Mouse (Mus musculus) heart, adult 18-20 months (tissue): ENCODE results near the gene Edem2. TPM values are rescaled to one million over a fixed set of nuclear protein-coding genes. Genes with fewer than 3 reads are reported as not detected.
A peak's percentile ranks its signal among the peaks of the same experiment; 100 is the strongest.
"Not testable (repeated sequence)": the region's sequence is repeated elsewhere in the genome, so short reads cannot be mapped to it uniquely, and the experiment has no call there.

ENCODE experiments used
- DNase-seq, 2 experiments: peaks; one replicate each; pipeline ENCODE4 v3.0.0; 2021 to 2022; ENCODE audit warnings: mixed read lengths in 1 of 2
- total RNA-seq, 2 experiments: library from RNA; stranded (reverse); gene quantifications; 2 replicates each; pipeline ENCODE4 v1.2.3; 2021

Gene Edem2
- total RNA-seq, 2 experiments from 2014 or later: 5.0 to 8.2 TPM

DNA sequence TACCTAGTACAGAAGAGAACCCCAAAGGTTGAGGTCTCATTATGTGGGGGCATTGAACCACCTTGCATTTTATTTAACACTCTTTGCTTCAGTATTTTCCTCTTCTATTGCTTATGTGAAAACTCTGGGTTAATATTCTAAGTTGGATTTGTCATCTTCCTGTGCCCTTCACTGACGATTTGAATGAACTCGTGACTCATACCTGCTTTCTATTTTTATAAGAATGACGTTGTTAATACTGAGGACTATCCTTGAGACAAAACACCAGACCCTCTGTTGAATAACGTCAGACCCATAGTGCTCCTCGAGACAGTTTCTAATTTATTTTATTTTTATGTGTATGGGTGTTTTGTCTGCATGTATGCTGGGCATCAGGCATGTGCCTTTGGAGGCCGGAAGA, 7.7 kb upstream of the Edem2 start:
- no peak for DNase-seq

DNA sequence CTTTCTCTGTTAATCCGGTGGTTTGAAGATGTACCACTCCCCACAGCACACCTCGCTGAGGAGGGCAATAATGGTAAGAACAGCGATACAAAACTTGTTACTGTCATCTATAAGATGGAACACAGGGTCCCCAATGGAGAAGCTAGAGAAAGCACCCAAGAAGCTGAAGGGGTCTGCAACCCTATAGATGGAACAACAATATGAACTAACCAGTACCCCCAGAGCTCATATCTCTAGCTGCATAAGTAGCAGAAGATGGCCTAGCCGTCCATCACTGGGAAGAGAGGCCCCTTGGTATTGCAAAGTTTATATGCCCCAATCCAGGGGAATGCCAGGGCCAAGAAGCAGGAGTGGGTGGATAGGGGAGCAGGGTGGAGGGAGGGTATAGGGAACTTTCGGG, 6.5 kb upstream of the Edem2 start, which contains the start of gene Gm17581:
Gm17581 (minus strand) TSS at position 101 of the 400 bp plus-strand sequence.
- not testable (repeated sequence) for DNase-seq

DNA sequence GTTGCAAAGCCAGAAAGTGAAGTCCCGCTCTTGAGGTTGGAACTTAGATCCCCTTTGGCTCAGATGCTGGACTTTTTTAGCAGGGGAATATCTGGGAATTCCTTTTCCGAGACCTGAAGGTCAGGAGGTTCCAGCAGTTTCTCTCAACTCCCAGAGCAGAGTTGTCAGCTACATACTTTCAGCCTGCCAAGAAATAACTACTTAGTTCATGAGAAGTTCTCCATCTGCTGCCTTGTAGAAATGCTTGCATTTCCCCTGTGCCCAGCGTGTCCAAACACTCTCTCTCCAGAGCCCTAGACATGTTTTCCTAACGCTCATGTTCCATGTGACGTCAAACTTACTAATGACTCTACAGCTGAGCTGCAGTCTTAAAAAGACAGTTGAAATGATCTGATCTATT, 5.8 kb upstream of the Edem2 start:
- peak in 1 of 2 experiments; percentile 48 for DNase-seq

DNA sequence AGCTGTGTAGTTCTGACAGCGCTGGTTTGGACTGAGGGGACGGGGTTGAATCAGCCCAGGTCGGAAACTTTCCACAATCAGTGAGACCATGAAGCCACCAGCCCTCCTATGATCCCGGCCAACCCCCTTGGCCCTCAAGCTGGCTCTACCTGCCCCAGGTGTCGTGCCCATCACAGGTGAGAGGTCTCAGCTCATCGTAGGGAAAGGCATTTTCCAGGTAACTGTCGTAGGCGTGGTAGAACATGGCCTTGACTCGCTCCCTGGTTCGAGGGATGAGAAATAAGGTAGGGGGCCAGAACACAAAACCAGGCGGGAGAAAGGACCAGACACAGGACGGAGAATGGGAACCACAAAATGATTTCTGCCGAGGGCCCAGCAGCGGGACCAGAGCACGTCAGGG, 533 bp downstream of the Edem2 start:
- DNase-seq: no peak

DNA sequence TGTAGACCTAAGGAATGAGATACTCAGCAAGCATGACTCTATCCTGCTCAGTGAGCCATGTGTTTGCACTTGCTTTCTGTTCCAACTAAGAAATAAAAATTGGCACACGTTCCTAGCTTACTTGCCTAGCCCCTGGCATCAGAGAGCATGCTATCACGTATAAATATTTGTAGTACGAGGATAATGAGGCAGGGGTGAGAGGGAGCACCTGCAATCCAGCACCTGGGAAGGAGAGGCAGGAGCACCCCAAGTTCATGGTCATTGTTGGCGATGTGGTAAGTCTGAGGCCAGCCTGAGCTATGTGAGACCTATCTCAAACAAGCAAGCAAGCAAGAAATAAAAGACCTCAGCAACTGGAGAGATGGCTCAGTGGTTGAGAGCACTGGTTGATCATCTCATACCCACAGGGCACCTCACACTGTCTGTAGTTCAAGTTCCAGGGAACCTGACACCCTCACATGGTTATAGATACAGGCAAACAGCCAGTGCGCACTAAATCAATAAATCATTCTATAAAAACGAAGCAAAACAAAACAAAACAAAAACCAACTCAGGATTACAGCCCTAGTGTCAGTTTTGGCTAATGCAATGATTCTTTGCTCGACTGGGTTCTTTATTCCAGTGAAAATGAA, 1.4 kb downstream of the Edem2 start:
- DNase-seq: no peak

DNA sequence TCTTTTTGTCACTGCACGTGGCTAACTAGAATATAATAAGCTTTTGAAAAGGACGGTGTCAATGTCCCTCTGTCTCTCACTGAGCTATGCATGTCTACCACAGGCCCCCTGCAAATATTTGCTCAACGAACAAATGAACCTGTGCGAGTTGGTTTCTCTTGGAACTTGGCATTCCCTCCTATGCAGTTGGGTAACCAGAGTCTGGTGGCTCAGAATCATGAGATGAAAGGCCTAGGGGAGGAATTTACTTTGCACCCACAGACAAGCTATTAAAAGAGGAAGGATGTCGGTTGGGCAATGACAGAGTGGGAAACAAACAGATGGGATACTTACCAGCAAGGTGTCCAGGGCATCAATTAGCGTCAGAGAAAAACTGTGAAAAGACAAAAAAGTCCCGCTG, 3.0 kb downstream of the Edem2 start:
- no peak for DNase-seq

DNA sequence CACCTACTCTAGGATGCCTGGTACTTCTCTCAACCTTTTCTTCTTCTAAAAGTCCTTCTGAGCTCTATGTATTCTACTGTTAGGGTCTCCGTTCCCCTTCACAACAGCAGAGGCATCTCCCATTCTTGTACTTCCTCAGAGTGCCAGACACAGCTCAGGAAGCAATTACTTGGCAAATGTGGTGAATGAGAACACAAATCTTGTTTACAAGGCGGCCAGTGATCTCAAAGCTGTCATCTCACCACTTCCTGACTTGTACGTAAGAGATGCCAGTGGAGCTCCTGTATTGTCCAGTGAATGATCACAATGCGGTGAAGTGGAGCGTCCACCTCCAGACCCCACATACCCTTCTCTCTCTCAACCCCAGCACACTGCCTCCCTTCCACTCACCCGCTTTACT, 4.7 kb downstream of the Edem2 start:
- DNase-seq: no peak

DNA sequence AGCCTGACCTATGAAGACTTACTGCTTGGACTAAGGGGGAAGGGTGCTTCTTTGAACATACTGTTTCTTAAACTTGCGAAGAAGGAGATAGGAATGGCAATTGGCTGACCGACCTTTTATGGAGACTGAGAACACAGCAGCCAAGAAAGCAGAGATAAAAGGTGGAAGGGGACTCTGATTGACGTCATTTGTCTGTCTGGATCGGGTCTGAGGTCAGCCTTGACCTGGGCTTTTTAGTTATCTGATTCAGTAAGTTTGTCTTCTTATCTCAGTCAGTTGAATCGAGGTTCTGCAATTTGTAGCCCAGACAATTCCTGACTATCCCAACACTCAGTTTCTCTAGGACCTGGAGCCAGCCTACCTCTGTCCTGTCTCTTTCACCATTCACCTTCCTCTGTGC, 5.2 kb downstream of the Edem2 start:
- DNase-seq: no peak

DNA sequence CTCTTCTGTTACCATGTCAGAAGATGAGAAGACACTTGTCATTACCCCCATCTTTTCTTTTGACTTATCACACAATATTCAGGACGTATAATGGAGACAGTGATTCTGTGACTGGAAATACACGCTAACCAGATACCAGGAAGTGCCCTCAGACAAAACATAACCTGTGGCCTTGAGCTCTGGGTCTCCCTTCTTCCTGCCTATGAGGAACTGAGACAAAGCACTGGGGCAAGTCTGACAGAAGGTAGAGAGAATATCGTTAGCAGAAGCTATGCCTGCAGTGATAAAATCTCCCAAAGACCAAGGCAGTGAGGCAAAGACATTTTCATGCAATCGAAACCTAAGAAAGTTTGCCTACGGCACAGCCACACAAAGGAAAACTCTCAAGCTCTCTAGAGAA, 8.7 kb downstream of the Edem2 start:
- DNase-seq: no peak

DNA sequence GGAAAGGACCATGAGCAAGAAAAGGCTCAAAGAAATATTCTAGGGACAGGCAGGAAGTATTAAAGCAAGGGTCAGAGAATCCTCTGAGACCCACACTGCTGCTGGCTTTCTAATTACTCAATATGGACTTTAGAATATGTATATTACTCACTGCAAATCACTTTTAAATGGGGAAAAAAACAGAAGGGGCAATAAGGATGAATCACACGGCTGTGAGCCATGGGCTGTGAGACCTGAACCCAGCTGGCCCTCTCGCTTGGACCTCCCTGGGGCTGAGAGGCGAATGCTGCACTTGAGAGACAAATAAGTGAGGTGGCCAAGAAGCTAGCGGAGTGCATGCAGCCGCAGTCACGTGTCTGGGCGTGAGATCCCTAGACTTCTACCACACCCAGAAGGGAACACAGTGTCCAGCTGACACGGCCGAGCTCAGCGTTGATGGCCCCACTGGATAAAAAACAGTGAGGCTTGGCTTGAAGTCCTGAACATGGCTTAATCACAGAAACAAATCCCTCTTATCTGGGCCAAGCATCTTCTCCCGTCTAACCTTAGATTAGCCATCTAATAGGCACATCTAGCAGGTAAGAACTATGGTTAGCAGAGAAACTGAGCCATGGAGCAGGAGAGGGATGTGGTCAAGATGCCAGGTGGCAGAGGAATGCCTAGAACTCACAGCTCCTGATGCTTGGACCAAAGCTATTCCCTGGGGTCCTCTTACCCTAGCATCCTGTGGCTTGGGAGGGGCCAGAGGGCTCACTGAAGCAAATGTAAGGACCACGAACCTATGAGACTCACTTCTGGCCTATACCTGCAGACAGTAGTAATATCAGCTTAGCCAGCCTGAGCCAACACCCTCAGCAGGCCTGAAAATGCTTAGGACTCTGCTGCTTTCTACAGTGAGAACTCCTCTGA, 11.9 kb downstream of the Edem2 start:
- DNase-seq: peak; percentile 47 to 74

DNA sequence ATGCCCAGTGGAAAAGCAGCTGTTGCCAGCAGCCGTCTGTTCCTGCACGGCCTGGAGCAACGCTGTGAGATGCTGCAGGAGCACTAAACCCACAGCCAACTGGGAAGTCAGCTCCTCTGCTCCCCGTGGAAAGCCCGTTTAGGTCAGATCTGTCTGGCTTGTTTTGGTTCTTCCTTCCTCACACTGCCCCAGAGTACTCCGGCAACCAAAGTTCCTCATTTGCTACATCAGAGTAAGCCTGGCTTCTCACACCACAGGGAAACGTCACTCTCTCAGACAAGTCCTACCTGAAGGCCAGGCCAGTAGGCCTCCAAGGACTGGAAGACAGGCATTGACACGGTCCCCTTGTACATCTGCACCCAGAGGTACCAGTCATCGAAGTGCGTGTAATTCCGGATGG, 18.7 kb downstream of the Edem2 start:
- no peak for DNase-seq

DNA sequence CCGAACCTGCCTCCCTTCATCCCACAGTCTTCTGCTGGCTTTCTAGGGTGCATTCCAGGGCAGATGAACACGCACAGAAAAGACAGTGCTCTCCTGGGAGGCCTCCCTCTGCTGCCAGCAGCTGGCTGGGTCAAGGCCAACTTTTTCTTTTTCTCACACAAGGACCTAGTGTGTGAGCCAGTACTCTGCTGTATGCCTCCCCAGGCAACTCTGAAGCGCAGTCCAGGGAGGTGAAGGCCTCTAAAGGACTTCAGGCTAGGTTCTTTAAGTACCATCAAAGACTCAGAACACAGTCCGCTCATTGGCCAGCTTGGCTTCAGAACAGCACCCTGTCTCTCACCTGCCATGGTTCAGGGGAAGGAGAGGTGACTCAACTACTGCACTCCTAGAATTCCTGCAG, 22.0 kb downstream of the Edem2 start:
- DNase-seq: peak; percentile 64 to 71

DNA sequence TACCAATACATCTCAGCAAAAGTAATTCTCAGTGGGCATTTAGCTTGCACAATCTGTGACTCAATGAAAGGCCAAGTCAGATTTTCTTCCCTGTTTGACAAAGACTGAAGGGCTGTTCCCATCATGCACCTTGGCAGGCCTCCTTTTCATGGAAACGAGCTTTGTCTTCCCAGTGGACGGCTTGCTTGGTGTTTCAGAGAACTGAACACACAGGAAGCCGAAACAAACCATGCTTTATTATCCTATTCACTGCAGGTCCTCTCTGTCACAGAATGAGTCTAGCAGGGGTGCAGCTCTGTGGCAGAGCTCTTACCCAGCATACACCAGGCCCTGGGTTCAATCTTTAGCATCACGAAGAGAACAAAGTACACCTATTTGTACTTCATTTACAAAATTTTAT, 25.6 kb downstream of the Edem2 start:
- no peak for DNase-seq

DNA sequence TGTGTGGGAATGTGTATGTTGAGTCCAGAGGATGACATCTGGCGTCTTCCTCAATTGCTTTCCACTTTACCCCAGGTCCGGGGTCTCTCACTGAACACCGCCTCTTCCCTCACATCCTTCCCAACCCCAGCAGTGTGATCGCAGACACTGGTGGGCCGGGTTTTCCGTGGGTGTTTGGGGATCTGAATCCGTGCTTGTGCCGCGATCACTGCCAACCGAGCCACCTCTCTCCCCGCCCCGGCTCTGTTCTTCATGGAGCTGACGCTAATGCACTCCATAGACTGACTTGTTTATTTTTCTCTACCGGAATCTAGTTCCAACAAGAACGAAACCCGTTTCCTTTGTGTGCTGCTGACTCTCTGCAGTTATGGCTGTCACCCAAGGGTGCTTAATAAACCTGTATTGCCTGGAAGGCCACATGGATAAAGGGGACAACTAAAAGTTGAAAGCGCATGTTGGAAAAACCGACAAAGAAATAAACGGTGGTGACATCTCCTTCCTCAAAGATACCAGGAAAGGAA, 27.8 kb downstream of the Edem2 start:
- DNase-seq: no peak

DNA sequence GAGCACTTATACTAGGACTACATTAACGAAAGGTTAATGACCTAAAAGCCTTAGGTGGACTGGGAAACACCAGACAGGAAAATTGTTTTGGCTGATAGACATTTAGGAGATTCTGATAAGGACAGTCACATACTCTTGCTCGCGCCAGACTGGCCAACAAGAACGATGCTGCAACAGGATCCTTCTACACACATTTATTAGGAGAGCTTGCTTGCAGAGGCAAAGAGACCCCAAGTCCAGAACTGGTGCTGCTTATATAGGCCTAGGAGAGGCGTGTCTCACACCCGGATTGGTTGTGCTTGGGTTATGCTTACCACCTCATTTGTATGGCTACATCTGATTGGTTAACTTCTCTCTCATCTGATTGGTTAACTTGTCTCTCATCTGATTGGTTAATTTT, 30.8 kb downstream of the Edem2 start:
- not testable (repeated sequence) for DNase-seq

DNA sequence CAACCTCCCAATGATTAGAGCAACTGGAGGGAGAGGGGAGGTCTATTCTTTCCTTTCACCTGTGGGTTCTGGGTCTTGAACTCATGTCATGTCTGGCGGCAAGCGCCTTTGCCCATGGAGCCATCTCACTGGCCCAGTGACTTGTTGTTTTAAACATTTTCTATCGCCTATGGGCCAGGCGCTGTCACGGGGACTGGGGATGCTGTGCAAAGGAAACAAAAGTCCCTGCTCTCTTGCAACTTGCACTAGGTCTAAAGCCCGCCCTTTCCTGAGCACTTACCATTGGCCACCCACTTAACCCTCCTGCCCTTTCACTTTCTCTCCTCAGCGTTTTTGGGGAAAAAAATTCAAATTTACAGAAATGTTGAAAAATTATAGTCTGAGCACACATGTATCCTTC, 32.4 kb downstream of the Edem2 start:
- no peak for DNase-seq

DNA sequence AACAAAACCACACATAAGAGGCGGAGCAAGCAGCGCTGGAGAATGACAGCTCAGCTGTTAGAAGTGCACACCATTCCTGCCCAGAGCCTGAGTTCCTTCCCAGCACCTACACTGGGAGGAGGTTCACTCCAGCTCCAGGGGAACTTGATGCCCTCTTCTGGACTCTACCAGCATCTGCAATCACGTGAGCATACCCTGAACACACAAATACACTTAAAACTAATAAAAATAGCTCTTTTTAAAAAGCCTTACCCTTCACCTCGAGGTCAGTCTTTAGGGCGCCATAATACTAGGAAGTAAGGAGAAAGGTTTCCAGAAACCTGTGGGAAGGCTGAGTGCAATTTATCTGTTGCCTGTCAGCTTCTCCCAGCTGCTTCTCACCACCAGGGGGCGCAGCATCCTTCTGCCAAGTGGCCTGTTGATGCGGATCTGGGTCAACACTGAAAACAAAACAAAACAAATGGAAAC, 33.1 kb downstream of the Edem2 start:
- peak; percentile 85 to 95 for DNase-seq

DNA sequence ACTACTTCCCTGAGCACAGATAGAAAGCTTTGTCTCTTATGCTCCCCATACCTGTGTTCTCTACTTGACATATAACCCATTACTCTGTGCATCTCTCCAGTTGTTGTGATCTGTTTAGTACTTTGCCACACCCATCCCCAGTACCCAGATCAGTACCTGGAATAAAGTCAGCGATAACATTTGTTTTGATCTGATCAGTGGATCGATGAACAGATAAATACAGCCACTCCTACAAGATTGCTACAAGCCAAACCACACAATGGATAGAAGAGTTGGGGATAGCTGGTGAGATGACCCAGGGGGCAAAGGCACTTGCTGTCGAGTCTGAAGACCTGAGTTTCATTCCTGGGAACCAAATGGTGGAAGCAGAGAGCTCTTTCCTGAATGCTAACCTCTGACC, 34.0 kb downstream of the Edem2 start:
- no peak for DNase-seq

DNA sequence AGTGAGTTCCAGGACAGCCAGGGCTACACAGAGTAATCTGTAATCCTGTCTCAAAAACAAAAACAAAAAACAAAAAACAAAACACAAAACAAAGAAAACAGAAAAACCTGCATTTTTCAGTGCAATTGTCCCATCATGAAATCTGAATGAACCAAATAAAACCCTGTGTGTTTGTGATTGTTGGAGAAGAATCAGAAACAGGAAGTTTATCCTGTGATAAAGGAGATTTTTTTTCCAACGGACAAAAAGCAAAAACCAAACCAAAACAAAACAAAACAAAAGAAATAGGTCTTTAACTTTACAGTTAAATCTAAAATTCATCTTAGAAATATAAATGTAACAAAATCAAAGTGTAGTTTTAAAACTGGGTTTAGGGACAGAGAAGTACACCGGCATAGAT, 34.7 kb downstream of the Edem2 start:
- DNase-seq: no peak

DNA sequence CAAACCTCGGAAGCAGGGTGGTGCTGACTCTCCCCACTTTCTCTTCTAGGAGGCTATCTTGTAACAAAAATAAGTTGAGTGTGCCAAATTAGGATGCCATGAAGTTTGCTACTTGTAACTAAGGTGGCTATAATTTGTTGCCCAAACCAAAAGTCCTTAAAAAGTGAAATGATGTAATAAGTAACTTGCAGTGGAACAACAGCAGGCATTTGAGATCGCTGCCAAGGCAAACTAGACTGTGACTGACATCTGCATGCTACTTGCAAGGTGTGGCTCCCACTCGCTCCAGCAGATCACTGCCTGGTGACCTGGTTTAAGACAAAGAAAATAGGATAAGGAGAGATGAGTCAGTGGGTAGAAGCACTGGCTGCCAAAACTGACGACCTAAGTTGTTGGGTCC, 36.1 kb downstream of the Edem2 start:
- no peak for DNase-seq

DNA sequence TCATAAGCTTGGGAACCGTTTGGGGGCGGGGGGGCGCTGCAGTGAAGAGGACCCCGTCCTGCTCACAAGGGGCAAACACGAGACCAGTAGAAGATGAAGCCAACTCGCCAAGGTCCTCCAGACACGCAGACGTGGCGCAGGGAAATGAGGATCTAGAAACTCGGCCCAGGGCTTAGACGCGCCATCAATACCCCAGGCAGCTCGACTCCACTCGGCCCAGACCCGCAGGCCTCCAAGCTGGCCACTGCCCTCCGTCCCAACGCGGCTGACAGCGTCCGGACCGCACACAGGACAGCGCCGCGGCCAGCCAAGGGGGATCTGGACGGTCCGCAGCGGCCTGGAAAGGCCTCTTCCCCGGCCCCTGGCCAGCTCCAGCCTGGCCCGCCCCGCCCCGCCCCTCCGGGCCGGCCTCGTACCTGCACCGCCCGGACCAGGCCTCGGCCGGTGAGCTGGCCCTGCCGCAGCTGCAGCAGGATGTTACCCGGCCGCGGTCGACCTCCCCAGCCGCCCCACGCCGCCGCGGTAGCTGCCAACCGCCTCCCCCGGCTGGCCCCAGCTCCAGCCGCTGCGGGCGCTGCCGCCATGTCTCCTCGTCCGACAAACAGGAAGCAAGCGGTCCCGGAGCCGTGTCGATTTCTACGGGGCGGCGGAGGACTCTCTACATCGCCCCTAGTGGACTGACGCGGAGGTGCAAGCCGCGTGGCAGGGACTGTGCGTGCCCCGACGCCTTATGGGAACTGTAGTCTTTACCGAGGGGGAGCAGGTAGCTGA, 37.4 kb downstream of the Edem2 start, which contains the start of gene Trpc4ap:
Trpc4ap (minus strand) TSS at position 662 of the 771 bp plus-strand sequence.
- DNase-seq: peak; percentile 97 to 99

DNA sequence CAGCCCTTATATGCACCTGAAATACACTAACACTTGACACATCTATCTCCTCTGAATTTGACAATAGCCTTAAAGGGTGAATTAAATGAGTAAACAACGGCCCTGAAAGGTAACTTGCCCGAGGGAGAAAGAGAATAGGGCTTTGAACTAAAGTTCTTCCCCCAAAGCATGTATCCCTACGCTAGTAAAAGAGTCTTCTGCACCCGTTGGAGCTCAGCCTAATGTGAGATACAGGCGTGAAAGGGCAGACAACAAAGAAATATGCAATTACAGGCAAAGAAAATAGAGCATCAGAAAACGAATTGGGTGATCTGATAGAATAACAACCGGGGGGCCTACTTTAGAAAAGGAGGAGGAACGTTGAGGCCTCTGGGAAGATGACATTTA, 37.9 kb downstream of the Edem2 start:
- DNase-seq: no peak

DNA sequence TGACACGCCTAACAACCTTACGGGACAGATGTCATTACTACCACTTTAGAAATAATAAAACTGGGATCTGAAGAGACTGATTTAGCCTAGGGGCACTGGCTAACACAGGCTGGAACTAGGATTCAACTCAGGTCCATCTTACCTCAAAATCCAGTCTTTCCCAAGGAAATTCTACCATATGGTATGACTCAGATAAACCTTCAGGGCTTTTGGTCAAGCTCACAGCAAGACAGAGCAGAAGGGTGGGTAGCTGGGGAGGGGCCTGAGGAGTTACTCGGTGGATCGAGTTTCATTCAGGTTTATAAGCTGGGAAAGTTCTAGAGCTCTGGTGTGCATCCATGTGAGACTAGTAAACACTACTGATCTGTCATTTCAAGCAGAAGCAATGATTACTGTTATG, 40.1 kb downstream of the Edem2 start:
- DNase-seq: no peak
